Mouse (Mus musculus) lung, adult 18-20 months (tissue): ENCODE measurements around the gene Gpr135.
"Not testable (repeated sequence)": the region's sequence is repeated elsewhere in the genome, so short reads cannot be mapped to it uniquely, and the experiment has no call there.

ENCODE experiments used
- DNase-seq, 2 experiments: peaks; one replicate each; pipeline ENCODE4 v3.0.0; 2022; ENCODE audit warnings: mixed read lengths in 2 of 2

The Gpr135 gene

GRCm38 (mm10) chr12:72050821-72051220 lies 20.1 kb downstream of the Gpr135 start:
- DNase-seq, result no peak

GRCm38 (mm10) chr12:72050156-72050555 lies 20.8 kb downstream of the Gpr135 start:
- not testable (repeated sequence) for DNase-seq

GRCm38 (mm10) chr12:72047513-72047912 lies 23.4 kb downstream of the Gpr135 start:
- no peak for DNase-seq

- DNase-seq, result no peak
These were observed 29.7 kb downstream of the Gpr135 start for GRCm38 (mm10) chr12:72041238-72041637.

- no peak for DNase-seq
These were observed 31.4 kb downstream of the Gpr135 start for GRCm38 (mm10) chr12:72039501-72039900.

- no peak for DNase-seq
These were observed 32.1 kb downstream of the Gpr135 start for GRCm38 (mm10) chr12:72038866-72039265.

- no peak for DNase-seq
These were observed 33.9 kb downstream of the Gpr135 start for GRCm38 (mm10) chr12:72037049-72037448.

GRCm38 (mm10) chr12:72036097-72036661 lies 34.7 kb downstream of the Gpr135 start:
- DNase-seq, result no peak

GRCm38 (mm10) chr12:72031794-72032193 lies 39.1 kb downstream of the Gpr135 start:
- no peak for DNase-seq

- DNase-seq, result no peak
These were observed 39.8 kb downstream of the Gpr135 start for GRCm38 (mm10) chr12:72031171-72031570.

GRCm38 (mm10) chr12:72025275-72025795 lies 45.6 kb downstream of the Gpr135 start:
- DNase-seq, result no peak

GRCm38 (mm10) chr12:72023572-72023971 lies 47.4 kb downstream of the Gpr135 start:
- DNase-seq, result no peak

GRCm38 (mm10) chr12:72022790-72023189 lies 48.1 kb downstream of the Gpr135 start:
- DNase-seq, result no peak

GRCm38 (mm10) chr12:72021543-72021942 lies 49.4 kb downstream of the Gpr135 start:
- DNase-seq, result no peak

GRCm38 (mm10) chr12:72020285-72020684 lies 50.6 kb downstream of the Gpr135 start:
- DNase-seq, result no peak
